Mouse (Mus musculus): ENCODE results near the gene Grin2b.
"Not testable (repeated sequence)": the region's sequence is repeated elsewhere in the genome, so short reads cannot be mapped to it uniquely, and the experiment has no call there.

Grin2b gene

GRCm38 (mm10) chr6:135700717-135701345 lies 472.5 kb downstream of the Grin2b start:
- no peak for DNase-seq (ENCODE audit: low spot score)

- DNase-seq (ENCODE audit: low spot score), result no peak
Measured at GRCm38 (mm10) chr6:135692533-135692932, 480.8 kb downstream of the Grin2b start.

- DNase-seq (ENCODE audit: low spot score), result no peak
Measured at GRCm38 (mm10) chr6:135691561-135691960, 481.8 kb downstream of the Grin2b start.

GRCm38 (mm10) chr6:135687926-135688325 lies 485.4 kb downstream of the Grin2b start:
- DNase-seq (ENCODE audit: low spot score), result no peak

- DNase-seq (ENCODE audit: low spot score), result no peak
Measured at GRCm38 (mm10) chr6:135684206-135684605, 489.1 kb downstream of the Grin2b start.

- not testable (repeated sequence) for DNase-seq (ENCODE audit: low spot score)
Measured at GRCm38 (mm10) chr6:135681423-135681822, 491.9 kb downstream of the Grin2b start.

- no peak for DNase-seq (ENCODE audit: low spot score)
Measured at GRCm38 (mm10) chr6:135680105-135680710, 493.1 kb downstream of the Grin2b start.

- peak; percentile 10 for DNase-seq (ENCODE audit: low spot score)
Measured at GRCm38 (mm10) chr6:135674380-135674779, 498.9 kb downstream of the Grin2b start.

- no peak for DNase-seq (ENCODE audit: low spot score)
Measured at GRCm38 (mm10) chr6:135672003-135672402, 501.3 kb downstream of the Grin2b start.

Data from testis, postnatal 14 days (tissue).